Mouse (Mus musculus): ENCODE measurements around the gene Cdkl3. TPM values are rescaled to one million over a fixed set of nuclear protein-coding genes. Genes with fewer than 3 reads are reported as not detected.
A peak's percentile ranks its signal among the peaks of the same experiment; 100 is the strongest.
"Not testable (repeated sequence)": the region's sequence is repeated elsewhere in the genome, so short reads cannot be mapped to it uniquely, and the experiment has no call there.

Cdkl3 gene
- polyA plus RNA-seq, 2 experiments, result 0.75 to 0.81 TPM

DNA sequence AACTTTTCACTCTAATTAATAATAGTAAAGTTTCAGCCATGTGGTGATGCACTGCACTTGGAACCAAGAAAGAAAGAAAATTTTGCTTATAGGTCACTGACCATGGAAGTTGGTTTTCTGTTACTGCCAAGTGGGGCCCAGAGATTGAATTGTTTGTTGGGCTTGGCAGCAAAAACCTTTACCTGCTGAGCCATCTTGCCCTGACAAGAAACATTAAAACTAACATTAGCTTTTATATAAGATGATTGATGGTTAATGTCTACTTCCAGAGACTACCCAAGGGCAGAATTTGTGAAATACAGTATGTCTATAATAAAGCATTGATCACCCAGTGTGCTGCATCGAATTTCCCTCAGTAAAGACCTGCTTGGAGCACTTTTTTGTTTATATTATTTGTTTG lies 102.4 kb downstream of the Cdkl3 start:
- H3K4me1 ChIP-seq (replicated peaks; ENCODE audit: control insufficient read depth in 2 of 2, insufficient read depth in 2 of 2, low read length in 1 of 2), result peaks cover 19% of the 10 kb centered on the region in 2 experiments
- H3K4me3 ChIP-seq (ENCODE audit: insufficient read depth in 1 of 2, low read depth in 2 of 2, low read length in 2 of 2), result no peak overlapping the region
- H3K27me3 ChIP-seq (ENCODE audit: control insufficient read depth, insufficient read depth, low read length), result no peaks in the 10 kb centered on the region
- H3K9me3 ChIP-seq (ENCODE audit: control insufficient read depth, low read length), result no peaks in the 10 kb centered on the region
- H3K4me2 ChIP-seq (ENCODE audit: low read depth), result no peak overlapping the region
- no peak overlapping the region for H3K9ac ChIP-seq (replicated peaks)
- WGBS (ENCODE audit: insufficient replicate concordance), result 84% methylated on average over 1 of the region's 1 CpGs
- ATAC-seq (ENCODE audit: insufficient read depth), result no peak
- peaks cover 2% of the 10 kb centered on the region; the same call in 1 of the 2 replicates for H3K36me3 ChIP-seq (replicated peaks; ENCODE audit: control insufficient read depth, insufficient read depth, low read depth)
- no peak overlapping the region for H3K27ac ChIP-seq
- no peak for DNase-seq (ENCODE audit: low read depth in 3 of 3, low spot score in 3 of 3)
- TF ChIP-seq EP300 (IDR thresholded peaks at IDR 0.05; ENCODE audit: low read depth) (no peak), CTCF (IDR thresholded peaks at IDR 0.05; ENCODE audit: low read depth) (no peak)

DNA sequence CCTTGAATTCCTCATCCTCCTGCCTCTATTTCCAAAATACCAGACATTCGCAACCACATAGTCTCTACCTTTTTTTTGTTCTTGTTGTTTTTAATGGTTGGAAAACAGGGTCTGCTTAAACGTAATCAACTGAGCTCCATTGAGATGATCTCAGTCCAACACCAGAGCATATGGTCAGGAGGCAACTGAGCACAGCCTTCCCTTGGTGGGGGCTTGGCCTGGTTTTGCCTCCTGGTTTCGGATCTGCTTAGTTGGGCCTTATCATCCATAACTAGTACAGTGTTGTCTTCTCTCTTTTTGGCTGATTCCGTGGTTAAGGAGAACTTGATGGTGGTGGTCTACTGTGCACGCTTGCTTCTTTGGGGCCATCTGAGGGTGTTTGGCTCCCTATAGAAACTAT lies 104.8 kb downstream of the Cdkl3 start:
- Histone ChIP-seq H3K9ac (replicated peaks) (no peak overlapping the region), H3K9me3 (ENCODE audit: control insufficient read depth, low read length) (no peaks in the 10 kb centered on the region), H3K36me3 (replicated peaks; ENCODE audit: control insufficient read depth, insufficient read depth, low read depth) (peaks cover 4% of the 10 kb centered on the region), H3K4me3 (ENCODE audit: insufficient read depth in 1 of 2, low read depth in 2 of 2, low read length in 2 of 2) (no peak overlapping the region), H3K27me3 (ENCODE audit: control insufficient read depth, insufficient read depth, low read length) (no peaks in the 10 kb centered on the region), H3K4me1 (replicated peaks; ENCODE audit: control insufficient read depth in 2 of 2, insufficient read depth in 2 of 2, low read length in 1 of 2) (peaks cover 2 to 8% of the 10 kb centered on the region in 2 experiments; a peak in 3 of 4 replicates), H3K4me2 (ENCODE audit: low read depth) (no peak overlapping the region), H3K27ac (no peak overlapping the region)
- 66% methylated on average over 5 of the region's 5 CpGs for WGBS (ENCODE audit: insufficient replicate concordance)
- no peak for ATAC-seq (ENCODE audit: insufficient read depth)
- no peak for DNase-seq (ENCODE audit: low read depth in 3 of 3, low spot score in 3 of 3)
- TF ChIP-seq CTCF (IDR thresholded peaks at IDR 0.05; ENCODE audit: low read depth) (no peak), EP300 (IDR thresholded peaks at IDR 0.05; ENCODE audit: low read depth) (no peak)

GRCm38 (mm10) chr11:52109421-52109820 lies 105.4 kb downstream of the Cdkl3 start:
- peaks cover 2 to 9% of the 10 kb centered on the region in 2 experiments; a peak in 3 of 4 replicates for H3K4me1 ChIP-seq (replicated peaks; ENCODE audit: control insufficient read depth in 2 of 2, insufficient read depth in 2 of 2, low read length in 1 of 2)
- whole genome bisulfite sequencing (ENCODE audit: insufficient replicate concordance), result 69% methylated on average over 1 of the region's 1 CpGs
- TF ChIP-seq EP300 (IDR thresholded peaks at IDR 0.05; ENCODE audit: low read depth) (no peak), CTCF (IDR thresholded peaks at IDR 0.05; ENCODE audit: low read depth) (no peak)
- ATAC-seq (ENCODE audit: insufficient read depth), result no peak
- H3K9ac ChIP-seq (replicated peaks), result no peak overlapping the region
- H3K36me3 ChIP-seq (replicated peaks; ENCODE audit: control insufficient read depth, insufficient read depth, low read depth), result peaks cover 10% of the 10 kb centered on the region
- H3K27me3 ChIP-seq (ENCODE audit: control insufficient read depth, insufficient read depth, low read length), result no peaks in the 10 kb centered on the region
- no peak for DNase-seq (ENCODE audit: low read depth in 3 of 3, low spot score in 3 of 3)
- H3K4me2 ChIP-seq (ENCODE audit: low read depth), result no peak overlapping the region
- H3K27ac ChIP-seq, result no peak overlapping the region
- no peak overlapping the region for H3K4me3 ChIP-seq (ENCODE audit: insufficient read depth in 1 of 2, low read depth in 2 of 2, low read length in 2 of 2)
- H3K9me3 ChIP-seq (ENCODE audit: control insufficient read depth, low read length), result no peaks in the 10 kb centered on the region

- ATAC-seq (ENCODE audit: insufficient read depth) (peak; percentile 84), DNase-seq (ENCODE audit: low read depth in 3 of 3, low spot score in 3 of 3) (peak; percentile 68 to 75 (median 70))
- Histone ChIP-seq H3K4me2 (ENCODE audit: low read depth) (peak overlapping the region; percentile 33), H3K9me3 (ENCODE audit: control insufficient read depth, low read length) (no peaks in the 10 kb centered on the region; the same call in 1 of the 2 replicates), H3K9ac (replicated peaks) (no peak overlapping the region), H3K36me3 (replicated peaks; ENCODE audit: control insufficient read depth, insufficient read depth, low read depth) (peaks cover 65% of the 10 kb centered on the region), H3K27me3 (ENCODE audit: control insufficient read depth, insufficient read depth, low read length) (no peaks in the 10 kb centered on the region), H3K4me3 (ENCODE audit: insufficient read depth in 1 of 2, low read depth in 2 of 2, low read length in 2 of 2) (no peak overlapping the region), H3K4me1 (replicated peaks; ENCODE audit: control insufficient read depth in 2 of 2, insufficient read depth in 2 of 2, low read length in 1 of 2) (peaks cover 21 to 23% of the 10 kb centered on the region in 2 experiments), H3K27ac (peak overlapping the region; percentile 55)
- WGBS (ENCODE audit: insufficient replicate concordance), result 24% methylated on average over 3 of the region's 3 CpGs
- TF ChIP-seq EP300 (IDR thresholded peaks at IDR 0.05; ENCODE audit: low read depth) (peak; percentile 91), CTCF (IDR thresholded peaks at IDR 0.05; ENCODE audit: low read depth) (no peak)
Observed at GRCm38 (mm10) chr11:52115479-52115878, 111.5 kb downstream of the Cdkl3 start.

DNA sequence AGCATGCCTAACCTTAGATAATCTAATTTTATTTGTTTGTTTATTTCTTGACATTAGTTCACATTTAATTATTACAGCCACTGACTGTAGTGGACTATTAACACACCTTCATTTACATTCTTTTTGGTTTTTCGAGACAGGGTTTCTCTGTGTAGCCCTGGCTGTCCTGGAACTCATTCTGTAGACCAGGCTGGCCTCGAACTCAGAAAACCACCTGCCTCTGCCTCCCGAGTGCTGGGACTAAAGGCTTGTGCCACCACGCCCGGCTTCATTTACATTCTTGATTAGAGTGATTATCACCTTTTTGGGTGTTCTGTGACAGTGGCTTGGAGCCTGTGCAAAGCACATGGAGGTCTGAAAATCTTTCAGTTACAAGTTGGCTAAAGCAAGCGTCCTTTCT lies 112.1 kb downstream of the Cdkl3 start:
- H3K4me3 ChIP-seq (ENCODE audit: insufficient read depth in 1 of 2, low read depth in 2 of 2, low read length in 2 of 2); DNase-seq (ENCODE audit: low read depth in 3 of 3, low spot score in 3 of 3); H3K27me3 ChIP-seq (ENCODE audit: control insufficient read depth, insufficient read depth, low read length); H3K9me3 ChIP-seq (ENCODE audit: control insufficient read depth, low read length); H3K9ac ChIP-seq (replicated peaks): not testable (repeated sequence)
- H3K36me3 ChIP-seq (replicated peaks; ENCODE audit: control insufficient read depth, insufficient read depth, low read depth), result peaks cover 69% of the 10 kb centered on the region
- peaks cover 21 to 23% of the 10 kb centered on the region in 2 experiments for H3K4me1 ChIP-seq (replicated peaks; ENCODE audit: control insufficient read depth in 2 of 2, insufficient read depth in 2 of 2, low read length in 1 of 2)
- peak; percentile 58 for ATAC-seq (ENCODE audit: insufficient read depth)
- H3K4me2 ChIP-seq (ENCODE audit: low read depth), result peak overlapping the region; percentile 33
- 44% methylated on average over 6 of the region's 6 CpGs for WGBS (ENCODE audit: insufficient replicate concordance)
- H3K27ac ChIP-seq, result peak overlapping the region; percentile 55

All from liver, embryonic 14.5 days (tissue).